Mouse (Mus musculus): ENCODE results near the gene Cnn1. TPM values are rescaled to one million over a fixed set of nuclear protein-coding genes. Genes with fewer than 3 reads are reported as not detected.

The Cnn1 gene
- polyA plus RNA-seq, 1 experiment from 2014 or later, result 0.76 TPM

Small RNA genes within 50 kb of the gene (microRNA-seq; reads per million reads assigned to microRNA genes)
- not detected for gene Mir7084

Other genes with a start within 250 kb of the Cnn1 start
- 27.4 and 29.2 TPM in 2 replicates for gene Dock6, start 246.6 kb upstream of the Cnn1 start, polyA plus RNA-seq (2015; fragmentation: Nextera tagmentation; extraction: Ambion mirVana)
- 16.6 and 18.2 TPM in 2 replicates for gene Rab3d, start 181.0 kb upstream of the Cnn1 start, polyA plus RNA-seq (2015; fragmentation: Nextera tagmentation; extraction: Ambion mirVana)
- 4.1 and 4.3 TPM in 2 replicates for gene Ccdc159, start 171.7 kb upstream of the Cnn1 start, polyA plus RNA-seq (2015; fragmentation: Nextera tagmentation; extraction: Ambion mirVana)
- 44.5 and 46.7 TPM in 2 replicates for gene Tmem205, start 171.7 kb upstream of the Cnn1 start, polyA plus RNA-seq (2015; fragmentation: Nextera tagmentation; extraction: Ambion mirVana)
- gene Plppr2, start 162.2 kb upstream of the Cnn1 start, polyA plus RNA-seq (2015; fragmentation: Nextera tagmentation; extraction: Ambion mirVana), result 12.7 and 14.5 TPM in 2 replicates
- 5.2 and 7.3 TPM in 2 replicates for gene Swsap1, start 143.5 kb upstream of the Cnn1 start, polyA plus RNA-seq (2015; fragmentation: Nextera tagmentation; extraction: Ambion mirVana)
- 8.5 and 9.3 TPM in 2 replicates for gene Epor, start 135.7 kb upstream of the Cnn1 start, polyA plus RNA-seq (2015; fragmentation: Nextera tagmentation; extraction: Ambion mirVana)
- gene Rgl3, start 109.8 kb upstream of the Cnn1 start, polyA plus RNA-seq (2015; fragmentation: Nextera tagmentation; extraction: Ambion mirVana), result 0.59 and 0.94 TPM in 2 replicates
- gene Ccdc151, start 96.6 kb upstream of the Cnn1 start, polyA plus RNA-seq (2015; fragmentation: Nextera tagmentation; extraction: Ambion mirVana), result 1.2 and 1.8 TPM in 2 replicates
- 120 and 125 TPM in 2 replicates for gene Prkcsh, start 96.4 kb upstream of the Cnn1 start, polyA plus RNA-seq (2015; fragmentation: Nextera tagmentation; extraction: Ambion mirVana)
- gene Elavl3, start 47.2 kb upstream of the Cnn1 start, polyA plus RNA-seq (2015; fragmentation: Nextera tagmentation; extraction: Ambion mirVana), result 2.5 and 3.0 TPM in 2 replicates
- not detected in 2 replicates for gene Gm49318, start 28.0 kb upstream of the Cnn1 start, polyA plus RNA-seq (2015; fragmentation: Nextera tagmentation; extraction: Ambion mirVana)
- 13.0 and 13.6 TPM in 2 replicates for gene Zfp653, start 27.8 kb upstream of the Cnn1 start, polyA plus RNA-seq (2015; fragmentation: Nextera tagmentation; extraction: Ambion mirVana)
- gene Ecsit, start 13.8 kb upstream of the Cnn1 start, polyA plus RNA-seq (2015; fragmentation: Nextera tagmentation; extraction: Ambion mirVana), result 35.5 and 40.9 TPM in 2 replicates
- 175 and 194 TPM in 2 replicates for gene Elof1, start 18.0 kb downstream of the Cnn1 start, polyA plus RNA-seq (2015; fragmentation: Nextera tagmentation; extraction: Ambion mirVana)
- 9.2 and 10.7 TPM in 2 replicates for gene Acp5, start 36.5 kb downstream of the Cnn1 start, polyA plus RNA-seq (2015; fragmentation: Nextera tagmentation; extraction: Ambion mirVana)
- 71.9 and 75.9 TPM in 2 replicates for gene Pigyl, start 57.6 kb downstream of the Cnn1 start, polyA plus RNA-seq (2015; fragmentation: Nextera tagmentation; extraction: Ambion mirVana)
- gene Zfp872, start 88.9 kb downstream of the Cnn1 start, polyA plus RNA-seq (2015; fragmentation: Nextera tagmentation; extraction: Ambion mirVana), result 0.14 and 0.15 TPM in 2 replicates
- gene Zfp809, start 126.5 kb downstream of the Cnn1 start, polyA plus RNA-seq (2015; fragmentation: Nextera tagmentation; extraction: Ambion mirVana), result 19.5 and 19.7 TPM in 2 replicates
- 7.6 and 8.4 TPM in 2 replicates for gene Zfp599, start 160.7 kb downstream of the Cnn1 start, polyA plus RNA-seq (2015; fragmentation: Nextera tagmentation; extraction: Ambion mirVana)
- gene Zfp810, start 208.4 kb downstream of the Cnn1 start, polyA plus RNA-seq (2015; fragmentation: Nextera tagmentation; extraction: Ambion mirVana), result 30.1 and 31.3 TPM in 2 replicates

Data from embryonic facial prominence, embryonic 13.5 days (tissue).